Mouse (Mus musculus) spleen, adult 2 months (tissue): ENCODE results near the gene Glp1r. TPM values are rescaled to one million over a fixed set of nuclear protein-coding genes. Genes with fewer than 3 reads are reported as not detected.

Source experiments
- DNase-seq, 2 experiments: peaks; one replicate each; pipeline versions ENCODE4 v3.0.0 to v3.0.0-alpha.2; 2012 to 2021; ENCODE audit warnings: low spot score in 2 of 2, low read depth in 1 of 2
- H3K27ac ChIP-seq: fragments of 200-500 bp; 2 replicates; pipeline ENCODE4 v1.5.1; 2012; ENCODE audit warnings: low read length, inconsistent platforms; ENCODE audit not compliant: insufficient read depth
- H3K27me3 ChIP-seq: fragments of 200-500 bp; 2 replicates; pipeline ENCODE4 v1.6.1; 2012; ENCODE audit warnings: mild to moderate bottlenecking, moderate library complexity, low read length, inconsistent platforms; ENCODE audit not compliant: control insufficient read depth, insufficient read depth
- H3K36me3 ChIP-seq: fragments of 200-500 bp; 2 replicates; pipeline ENCODE4 v1.6.1; 2012; ENCODE audit warnings: mild to moderate bottlenecking, low read length, inconsistent platforms; ENCODE audit not compliant: control insufficient read depth, insufficient read depth
- H3K4me1 ChIP-seq: fragments of 200-500 bp; 2 replicates; pipeline ENCODE4 v1.6.1; 2011; ENCODE audit warnings: inconsistent platforms; ENCODE audit not compliant: control insufficient read depth, insufficient read depth, insufficient read length
- H3K4me3 ChIP-seq: fragments of 200-500 bp; 2 replicates; pipeline ENCODE4 v1.5.1; 2011; ENCODE audit warnings: mild to moderate bottlenecking, inconsistent platforms; ENCODE audit not compliant: insufficient read depth, insufficient read length; ENCODE audit errors: extremely low read depth
- CTCF ChIP-seq: fragments of 200-500 bp; IDR thresholded peaks from 2 replicates; pipeline ENCODE4 v1.5.1; 2011; ENCODE audit warnings: mild to moderate bottlenecking, inconsistent platforms; ENCODE audit not compliant: insufficient read depth, insufficient read length, insufficient replicate concordance; ENCODE audit errors: extremely low read depth
- POLR2A ChIP-seq: fragments of 200-500 bp; IDR thresholded peaks from 2 replicates; pipeline ENCODE4 v1.6.1; 2011; ENCODE audit warnings: low read depth, low read length, inconsistent platforms
- WGBS: fragments of 180-500 bp; shearing (Covaris S2); methylation state at CpG from one replicate; pipeline ENCODE4 v1.1.7; 2018; 5-methylcytosine and 5-hydroxymethylcytosine counted together
- polyA plus RNA-seq: library from polyadenylated mRNA; depleted of rRNA; stranded (reverse); fragments of >200 nt; gene quantifications from 2 replicates; pipeline ENCODE4 v1.2.3, GENCODE M21; 2012

Gene Glp1r
- polyA plus RNA-seq, 1 experiment: 0.29 TPM

- H3K27ac ChIP-seq: no peak overlapping the region
- no peak for TF ChIP-seq POLR2A
- TF ChIP-seq CTCF: no peak
- no peak overlapping the region for H3K4me3 ChIP-seq
- H3K36me3 ChIP-seq: no peaks in the 10 kb centered on the region
- DNase-seq: no peak
- no peaks in the 10 kb centered on the region for H3K27me3 ChIP-seq
- no peaks in the 10 kb centered on the region for H3K4me1 ChIP-seq
- WGBS: 63% methylated on average over 9 of the region's 9 CpGs
Measured at GRCm38 (mm10) chr17:30938554-30938953, 36.9 kb downstream of the Glp1r start.

- H3K36me3 ChIP-seq: no peaks in the 10 kb centered on the region
- H3K27me3 ChIP-seq: no peaks in the 10 kb centered on the region
- DNase-seq: no peak
- 61% methylated on average over 1 of the region's 1 CpGs for WGBS
- TF ChIP-seq POLR2A: no peak
- TF ChIP-seq CTCF: no peak
- H3K4me3 ChIP-seq: no peak overlapping the region
- H3K4me1 ChIP-seq: no peaks in the 10 kb centered on the region
- H3K27ac ChIP-seq: no peak overlapping the region
Measured at GRCm38 (mm10) chr17:30948382-30948781, 46.8 kb downstream of the Glp1r start.

GRCm38 (mm10) chr17:30950780-30951179, 49.2 kb downstream of the Glp1r start:
- TF ChIP-seq POLR2A: no peak
- TF ChIP-seq CTCF: no peak
- 3% methylated on average over 7 of the region's 7 CpGs for WGBS
- Histone ChIP-seq H3K4me1 (no peaks in the 10 kb centered on the region), H3K27ac (no peak overlapping the region), H3K4me3 (no peak overlapping the region), H3K27me3 (no peaks in the 10 kb centered on the region), H3K36me3 (no peaks in the 10 kb centered on the region)
- peak; percentile 27 to 48 for DNase-seq

- WGBS: 60% methylated on average over 8 of the region's 8 CpGs
- no peak for DNase-seq
- no peak overlapping the region for H3K4me3 ChIP-seq
- no peak overlapping the region for H3K27ac ChIP-seq
- H3K4me1 ChIP-seq: no peaks in the 10 kb centered on the region
- TF ChIP-seq CTCF (no peak), POLR2A (no peak)
- no peaks in the 10 kb centered on the region for H3K27me3 ChIP-seq
- no peaks in the 10 kb centered on the region for H3K36me3 ChIP-seq
Measured at GRCm38 (mm10) chr17:30951600-30951999, 50.0 kb downstream of the Glp1r start.

GRCm38 (mm10) chr17:30954340-30954739, 52.7 kb downstream of the Glp1r start, which contains the start of gene Umodl1:
Gene Umodl1 (plus strand): TSS chr17:30954640.
- 65% methylated on average over 10 of the region's 10 CpGs for WGBS
- no peak for TF ChIP-seq POLR2A
- TF ChIP-seq CTCF: no peak

GRCm38 (mm10) chr17:30961936-30962592, 60.4 kb downstream of the Glp1r start:
- TF ChIP-seq POLR2A (no peak), CTCF (no peak)
- Histone ChIP-seq H3K27ac (no peak overlapping the region), H3K4me1 (no peaks in the 10 kb centered on the region), H3K36me3 (no peaks in the 10 kb centered on the region), H3K27me3 (no peaks in the 10 kb centered on the region), H3K4me3 (no peak overlapping the region)
- no peak for DNase-seq
- 55% methylated on average over 7 of the region's 7 CpGs for WGBS

More at GRCm38 (mm10) chr17:30954340-30954739, 52.7 kb downstream of the Glp1r start, which contains the start of gene Umodl1:
- Histone ChIP-seq H3K36me3 (no peaks in the 10 kb centered on the region), H3K4me1 (no peaks in the 10 kb centered on the region), H3K4me3 (no peak within 1 kb of the TSS), H3K27me3 (no peaks in the 10 kb centered on the region), H3K27ac (no peak within 1 kb of the TSS)
- DNase-seq: no peak

GRCm38 (mm10) chr17:30962880-30963279, 61.3 kb downstream of the Glp1r start:
- Histone ChIP-seq H3K4me3 (no peak overlapping the region), H3K36me3 (no peaks in the 10 kb centered on the region), H3K4me1 (no peaks in the 10 kb centered on the region), H3K27me3 (no peaks in the 10 kb centered on the region), H3K27ac (no peak overlapping the region)
- WGBS: 73% methylated on average over 2 of the region's 2 CpGs
- no peak for DNase-seq
- TF ChIP-seq CTCF (no peak), POLR2A (no peak)
